Mouse (Mus musculus) heart, postnatal 0 days (tissue): ENCODE measurements around the gene Cnot6.

ENCODE experiments used
- CTCF ChIP-seq: IDR thresholded peaks from 2 replicates; pipeline ENCODE4 v1.5.1; 2016; ENCODE audit warnings: antibody characterized with exemption, control low read depth, low read depth
- EP300 ChIP-seq: IDR thresholded peaks from 2 replicates; pipeline ENCODE4 v1.6.1; 2016; ENCODE audit warnings: antibody characterized with exemption, low read depth

GRCm38 (mm10) chr11:49652401-49653078 lies 60.0 kb downstream of the Cnot6 start:
- TF ChIP-seq CTCF (peak; percentile 80), EP300 (no peak)
